Mouse (Mus musculus): ENCODE results near the gene Cpsf3.

DNA sequence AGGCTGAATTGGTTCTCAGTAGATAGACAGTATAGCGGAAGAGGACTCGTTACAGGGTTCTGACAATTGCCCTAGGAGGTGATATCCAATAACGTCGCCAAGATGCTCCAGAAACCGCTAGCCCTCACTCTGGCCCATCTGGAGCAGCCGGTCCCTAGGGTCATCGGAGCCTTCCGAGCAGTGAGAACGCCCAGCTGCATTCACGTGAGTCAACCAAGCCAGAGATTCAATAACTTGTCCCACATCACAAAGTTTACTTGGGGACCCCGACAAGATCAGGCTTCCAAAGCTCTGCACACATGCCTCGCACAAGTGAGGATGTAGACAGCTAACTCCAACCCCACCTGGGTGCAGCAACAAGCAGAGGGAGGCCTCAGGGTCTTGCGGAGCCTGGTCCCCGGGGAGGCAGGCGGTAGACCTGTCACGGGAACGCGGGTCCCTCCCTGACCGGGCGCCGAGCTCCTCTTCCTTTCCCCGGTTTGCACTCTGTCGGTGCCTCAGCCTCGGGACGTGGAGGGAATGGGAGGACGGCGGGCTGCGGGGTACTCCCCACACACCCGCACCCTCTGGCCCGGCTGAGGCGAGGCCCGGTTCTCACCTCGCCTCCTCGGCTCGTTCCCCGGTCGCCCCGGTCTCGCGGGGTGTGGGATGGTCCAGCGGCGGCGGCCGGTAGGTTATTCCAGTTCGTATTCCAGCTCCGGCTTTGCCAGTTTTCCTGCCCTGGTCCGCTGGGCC is 484 bp downstream of the Cpsf3 start:
- TF ChIP-seq SMC3 (IDR thresholded peaks at IDR 0.05; ENCODE audit: low read depth, low read length) (no peak), POLR2A (IDR thresholded peaks at IDR 0.05; ENCODE audit: low read depth, low read length) (no peak; the same call in 1 of the 2 replicates)
